Mouse (Mus musculus): Measurements from ENCODE around the gene Tut1.

Tut1 gene

DNA sequence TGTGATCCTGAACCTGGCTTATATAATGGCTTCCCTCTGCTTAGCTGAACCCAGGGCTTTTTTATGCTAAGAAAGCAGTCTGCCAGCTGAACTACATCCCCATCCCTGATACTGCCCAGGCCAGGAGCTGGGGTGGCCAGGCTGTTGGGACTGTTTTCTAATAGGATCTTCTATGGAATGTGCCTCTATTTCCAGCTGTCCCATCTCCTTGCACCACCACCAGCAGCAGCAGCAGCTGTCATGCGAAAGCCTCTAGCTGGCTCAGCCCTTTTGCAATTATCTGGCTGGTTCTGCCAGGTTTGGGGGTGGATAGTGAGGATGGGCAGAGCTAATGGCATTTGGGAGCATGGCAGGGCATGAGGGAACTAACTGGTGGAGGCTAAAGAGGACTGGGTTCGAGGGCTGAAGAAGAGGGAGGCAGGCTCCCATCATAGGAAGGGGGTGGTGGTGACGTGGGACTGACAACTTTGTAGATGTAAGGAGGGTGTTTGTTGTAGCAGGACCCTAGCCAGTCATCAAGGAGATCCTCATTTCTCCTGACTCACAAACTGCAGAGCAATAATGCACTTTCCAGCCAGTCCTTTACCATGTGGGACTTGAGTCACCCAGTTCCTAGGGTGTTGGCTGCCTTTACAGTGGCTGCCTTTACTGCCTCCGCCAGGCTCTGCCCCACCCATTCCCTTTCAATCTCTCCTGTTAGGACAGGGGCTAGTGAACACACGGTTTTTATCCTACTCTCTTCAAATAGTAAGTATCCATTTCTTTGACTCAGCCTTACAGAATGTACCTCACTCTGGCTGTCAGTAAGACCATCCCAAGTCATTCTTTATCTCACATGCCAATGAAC lies 28.9 kb downstream of the Tut1 start:
- DNase-seq (ENCODE audit: extremely low read depth, low read depth, low spot score) = no peak

DNA sequence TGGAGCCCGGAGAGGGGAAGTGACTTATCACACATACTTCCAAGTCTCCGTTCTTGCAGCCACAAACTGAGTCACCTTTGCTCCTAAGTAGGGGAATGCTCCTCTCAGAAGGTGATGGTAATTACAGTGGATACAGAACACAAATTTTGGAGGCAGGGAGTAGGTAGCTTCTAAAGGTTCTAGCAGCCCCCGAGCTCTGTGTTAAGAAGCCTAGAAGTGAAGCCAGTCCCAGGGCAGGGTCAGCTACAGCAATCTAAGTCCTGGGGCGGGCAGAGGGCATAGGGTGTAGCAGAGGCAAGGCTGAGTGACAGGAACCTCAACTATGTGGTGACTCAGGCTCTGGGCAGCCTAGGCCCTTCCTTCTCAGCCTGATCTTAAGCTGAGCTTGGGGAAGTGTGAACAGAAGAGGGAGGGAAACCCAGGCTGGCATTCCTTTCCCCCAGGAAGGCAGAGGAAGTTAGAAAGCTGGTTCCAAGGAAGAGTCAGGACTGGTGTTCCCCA lies 29.6 kb downstream of the Tut1 start:
- DNase-seq (ENCODE audit: extremely low read depth, low read depth, low spot score) = no peak

DNA sequence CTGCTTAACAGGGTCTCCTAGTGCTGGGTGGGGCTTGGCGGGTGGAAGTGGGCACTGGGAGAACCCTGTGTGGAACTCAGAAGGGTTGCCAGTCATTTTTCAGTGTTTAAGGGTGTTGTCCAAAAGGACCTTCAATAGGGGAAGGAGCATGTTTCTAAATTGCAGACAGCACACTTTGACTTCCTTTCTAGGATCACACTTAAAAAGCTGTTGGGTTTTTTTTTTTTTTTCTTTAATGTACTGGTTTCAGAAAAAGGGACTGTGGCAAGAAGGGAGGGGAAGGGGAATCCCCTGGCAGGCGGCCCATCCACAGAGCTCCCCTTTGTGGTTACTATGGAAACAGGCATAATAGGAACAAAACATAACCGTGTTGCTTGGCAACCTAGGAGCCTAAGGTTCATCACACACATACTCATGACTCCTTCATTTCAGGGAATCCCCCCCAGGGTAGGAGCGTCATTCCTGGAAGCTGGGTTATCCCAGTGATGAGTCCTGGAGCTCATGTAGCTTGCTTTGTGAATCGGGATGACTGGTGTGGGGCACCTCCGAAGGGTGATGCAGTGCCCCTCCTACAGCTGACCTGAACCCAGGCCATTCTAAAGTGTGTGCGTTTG lies 30.7 kb downstream of the Tut1 start:
- no peak for DNase-seq (ENCODE audit: extremely low read depth, low read depth, low spot score)

DNA sequence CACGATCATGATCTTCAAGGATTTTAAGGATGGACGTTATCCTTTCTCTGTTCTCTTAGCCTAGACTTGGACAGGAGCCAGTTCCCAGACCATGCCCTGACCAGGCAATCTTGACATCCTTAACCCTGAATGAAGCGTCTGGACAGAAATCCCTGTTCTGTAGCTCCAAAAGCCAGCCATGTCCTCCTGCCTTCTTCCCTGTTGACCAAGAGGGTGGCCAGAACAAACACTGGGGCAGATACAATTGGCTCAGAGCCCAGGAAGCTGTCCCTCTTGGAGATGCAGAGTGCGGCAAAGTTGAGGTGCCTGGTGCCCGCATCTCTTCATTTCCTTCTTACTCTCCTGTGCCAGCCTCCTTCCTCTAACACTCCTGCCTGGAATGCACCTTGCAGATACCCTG lies 32.2 kb downstream of the Tut1 start:
- DNase-seq (ENCODE audit: extremely low read depth, low read depth, low spot score) = no peak

DNA sequence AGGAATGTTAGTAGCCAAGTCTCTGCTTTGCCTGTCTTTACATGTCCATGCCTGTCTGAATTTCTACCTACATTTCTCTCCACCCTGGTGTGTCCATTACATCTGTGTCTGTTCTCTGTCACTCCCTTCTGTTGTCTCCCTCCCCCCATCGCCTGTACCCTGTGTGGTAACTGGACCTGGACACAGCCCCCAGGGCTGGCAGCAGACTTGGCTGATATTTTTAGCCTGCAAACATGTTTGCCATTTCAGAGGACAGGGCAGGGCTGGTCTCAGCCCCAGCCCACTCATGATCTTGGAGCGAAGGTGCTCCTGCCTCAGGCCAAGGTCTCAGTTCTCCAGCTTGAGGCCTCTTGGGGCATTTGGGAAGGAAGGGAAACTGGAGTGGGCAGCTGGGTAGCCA lies 34.2 kb downstream of the Tut1 start:
- DNase-seq (ENCODE audit: extremely low read depth, low read depth, low spot score) = no peak

DNA sequence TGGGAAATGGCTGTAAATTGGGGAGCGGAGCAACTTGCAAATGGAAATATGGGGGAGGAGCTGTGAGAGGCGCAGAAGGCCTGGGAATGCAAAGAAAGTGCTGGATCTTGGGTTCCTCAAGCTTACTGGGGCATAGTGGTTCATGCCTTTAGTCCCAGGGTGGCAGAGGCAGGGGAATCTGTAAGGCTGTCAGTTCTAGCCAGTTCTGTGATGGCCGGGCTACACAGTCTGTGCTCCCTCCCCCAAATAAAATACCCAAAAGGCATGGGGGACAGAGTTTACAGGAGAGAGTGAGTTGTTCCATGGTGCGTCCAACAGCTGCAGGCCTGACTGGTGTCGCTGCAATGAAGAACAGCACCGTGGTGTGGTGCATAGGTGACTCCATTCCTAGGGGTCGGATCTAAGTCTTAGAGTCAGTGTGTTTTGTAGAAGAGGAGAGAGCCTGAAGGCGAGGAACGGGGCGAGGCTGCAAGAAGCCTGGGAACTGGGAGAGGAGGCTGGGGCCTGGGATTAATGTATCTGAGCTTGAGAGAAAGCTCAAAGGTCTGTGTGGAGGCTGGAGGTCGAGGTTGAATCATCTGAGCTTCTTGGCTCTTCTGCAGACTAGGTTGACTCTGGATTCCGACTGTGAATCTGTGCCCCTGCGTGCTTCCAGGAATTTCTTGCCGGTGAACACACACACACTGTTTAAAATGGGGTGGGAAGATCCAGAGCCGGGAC lies 34.9 kb downstream of the Tut1 start:
- no peak for DNase-seq (ENCODE audit: extremely low read depth, low read depth, low spot score)

DNA sequence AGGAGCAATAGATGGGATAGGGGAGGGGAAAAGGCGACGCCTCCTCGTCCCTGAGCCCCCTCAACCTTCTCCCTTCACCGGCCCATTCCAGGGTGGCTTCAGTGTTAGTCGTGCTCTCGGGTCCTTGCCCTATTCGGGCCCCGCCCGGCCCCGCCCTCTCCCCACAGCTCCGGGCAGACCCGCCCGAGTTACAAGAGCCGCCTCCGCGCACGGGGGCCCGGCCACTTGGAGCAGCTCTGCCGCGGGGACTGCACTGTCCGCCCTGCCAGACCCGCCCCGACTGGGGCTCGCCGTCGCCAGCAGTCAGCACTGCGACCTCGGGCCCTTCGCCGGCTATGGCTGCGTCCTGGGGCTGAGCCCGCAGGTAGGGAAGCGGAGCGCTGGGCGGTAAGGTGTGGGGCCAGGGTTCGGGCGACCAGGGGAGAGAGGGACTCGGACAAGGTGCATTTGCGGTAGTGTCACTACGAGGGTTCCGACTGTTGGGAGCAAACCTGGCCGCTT lies 35.5 kb downstream of the Tut1 start, which contains the start of gene Ahnak:
Gene Ahnak (plus strand): TSS at position 219 of the 501 bp plus-strand sequence.
- DNase-seq (ENCODE audit: extremely low read depth, low read depth, low spot score) = no peak

DNA sequence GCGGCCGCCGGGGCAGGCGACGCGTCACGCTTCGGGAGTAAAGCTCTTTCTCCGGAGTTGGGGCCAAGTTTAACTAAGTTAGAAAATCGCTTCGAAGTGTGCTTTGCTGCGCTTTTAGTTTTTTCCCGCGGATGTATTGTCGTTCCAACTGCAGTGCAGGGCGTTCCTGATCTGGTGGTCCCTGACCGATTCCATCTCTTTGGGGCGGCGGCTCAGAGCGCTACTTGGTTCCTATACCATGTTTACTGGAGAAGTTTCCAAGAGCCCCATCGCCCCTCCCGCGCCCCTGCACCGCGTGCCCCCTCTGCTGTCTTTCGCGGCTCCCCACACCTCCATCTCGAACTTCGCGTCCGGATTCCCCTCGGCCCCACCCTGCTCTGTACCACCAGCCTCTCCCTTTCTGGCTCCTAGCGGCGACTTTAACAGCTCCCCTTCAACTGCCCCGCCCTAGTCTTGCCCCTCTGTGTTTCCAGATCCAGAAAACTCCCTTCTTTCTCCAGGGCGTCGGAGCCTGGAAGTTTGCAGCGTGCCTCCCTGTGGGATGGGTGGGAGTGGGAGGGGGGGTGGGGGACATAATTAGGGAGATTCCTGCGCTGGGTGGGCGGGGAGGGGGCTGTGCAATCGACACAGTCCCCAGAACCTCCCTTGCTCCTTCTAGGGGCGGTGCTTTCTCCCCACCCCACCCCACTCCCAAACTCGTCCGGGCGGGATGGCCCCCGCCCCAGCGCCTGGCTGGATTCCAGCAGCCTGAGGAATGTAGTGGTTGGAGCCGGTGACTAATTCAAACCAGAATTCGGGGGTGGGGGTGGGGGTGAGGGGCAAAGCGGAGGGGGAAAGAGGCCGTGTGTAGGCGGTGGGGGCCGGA lies 36.2 kb downstream of the Tut1 start:
- no peak for DNase-seq (ENCODE audit: extremely low read depth, low read depth, low spot score)

DNA sequence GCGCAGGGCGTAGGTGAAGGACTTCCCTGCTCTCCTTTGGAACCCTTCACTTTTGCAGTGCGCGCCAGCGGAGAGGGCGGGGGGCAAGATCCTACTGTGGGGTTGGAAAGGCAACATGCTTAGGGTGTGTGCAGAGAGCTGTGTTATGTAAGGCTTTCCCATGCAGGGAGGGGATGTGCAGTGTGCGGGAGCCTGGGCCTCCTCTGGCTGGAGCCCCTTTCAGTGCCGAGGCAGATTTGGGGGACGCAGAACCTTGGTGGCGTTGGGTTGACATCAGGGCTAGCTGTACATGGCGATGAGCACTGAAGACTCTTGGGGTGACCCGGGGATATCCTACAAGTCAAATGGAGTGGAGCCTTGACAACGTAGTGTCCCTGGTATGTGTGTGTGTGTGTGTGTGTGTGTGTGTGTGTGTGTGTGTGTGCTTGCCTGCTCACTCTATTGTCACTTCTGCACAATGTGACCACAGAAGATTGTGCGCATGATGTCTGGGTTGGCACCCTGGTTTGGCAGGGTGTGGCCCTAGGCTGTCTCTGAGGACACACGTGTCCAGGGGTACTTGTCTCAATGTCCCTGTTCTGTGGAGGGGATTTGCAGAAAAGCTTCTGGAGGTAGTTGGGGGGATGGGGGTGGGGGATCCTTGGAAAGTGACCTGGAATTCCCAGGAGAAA lies 36.9 kb downstream of the Tut1 start:
- DNase-seq (ENCODE audit: extremely low read depth, low read depth, low spot score) = no peak

DNA sequence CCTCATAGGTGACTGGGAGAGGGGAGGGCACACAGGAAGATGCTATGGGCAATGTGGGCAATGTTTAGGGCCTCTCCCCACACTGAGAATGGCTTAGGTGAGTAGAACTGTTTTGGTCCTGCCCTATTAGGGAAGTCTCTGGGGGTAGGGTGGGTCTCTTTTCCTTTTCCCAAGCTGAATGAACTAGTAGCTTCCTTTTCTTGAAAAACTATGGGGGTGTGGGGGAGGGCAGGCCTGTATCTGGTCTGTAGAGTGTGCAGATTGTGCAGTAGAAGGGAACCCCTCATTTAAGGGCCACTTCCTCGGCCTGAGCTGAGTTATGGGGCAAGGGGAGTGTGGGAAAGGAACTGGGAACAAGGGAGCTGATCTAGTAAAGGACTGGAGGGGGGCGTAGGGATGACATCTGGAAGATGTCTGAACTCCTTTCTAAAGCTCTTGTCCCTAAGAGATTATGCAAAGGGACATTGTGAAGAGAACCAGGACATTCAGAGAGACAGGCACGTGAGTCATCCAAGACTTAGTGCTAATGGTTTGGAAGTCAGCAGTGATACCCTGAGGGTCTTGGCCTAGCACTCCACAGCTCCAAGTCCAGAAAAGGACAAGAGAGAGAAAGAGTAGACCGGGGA lies 37.7 kb downstream of the Tut1 start:
- no peak for DNase-seq (ENCODE audit: extremely low read depth, low read depth, low spot score)

DNA sequence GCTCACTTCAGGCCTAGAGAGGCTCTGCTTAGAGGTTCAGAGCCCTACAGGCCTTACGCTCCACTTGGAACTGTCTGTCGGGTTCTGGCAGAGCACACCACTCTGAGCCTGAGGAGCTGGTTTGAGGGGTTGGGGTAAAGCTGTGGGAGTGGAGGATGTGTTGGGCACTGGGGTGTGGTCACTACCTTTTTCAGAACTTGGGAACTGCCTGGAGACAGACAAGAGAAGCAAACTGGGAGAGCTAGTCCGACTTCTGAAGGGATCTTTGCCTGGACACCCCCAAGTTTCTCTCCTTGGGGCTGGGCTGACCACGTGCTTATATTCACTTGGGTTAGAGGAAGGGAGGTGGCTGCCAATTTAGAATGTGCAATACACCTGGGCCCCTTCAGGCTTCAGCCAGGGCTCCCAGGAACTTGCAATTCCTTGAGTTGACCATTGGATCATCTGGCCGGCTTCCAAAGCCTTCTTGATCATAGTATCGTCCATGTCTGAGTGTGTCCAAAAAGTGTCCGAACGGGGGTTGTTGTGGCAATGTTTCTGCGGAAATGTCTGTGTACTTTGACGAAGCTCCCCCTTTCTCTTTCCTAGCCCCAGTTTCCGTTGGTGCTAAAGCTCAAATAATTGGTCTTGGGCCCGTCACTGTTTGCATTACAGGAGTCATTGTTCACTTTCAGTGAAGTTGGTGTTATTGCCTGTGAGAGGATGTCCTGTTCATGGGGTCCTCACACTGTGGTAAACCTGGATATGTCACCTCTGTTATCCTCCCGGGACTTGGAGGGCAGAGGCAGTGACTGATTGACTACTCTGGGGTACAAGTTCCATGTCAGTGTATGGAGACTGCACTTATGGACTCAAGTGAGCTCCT lies 38.5 kb downstream of the Tut1 start:
- DNase-seq (ENCODE audit: extremely low read depth, low read depth, low spot score) = peak; percentile 99

DNA sequence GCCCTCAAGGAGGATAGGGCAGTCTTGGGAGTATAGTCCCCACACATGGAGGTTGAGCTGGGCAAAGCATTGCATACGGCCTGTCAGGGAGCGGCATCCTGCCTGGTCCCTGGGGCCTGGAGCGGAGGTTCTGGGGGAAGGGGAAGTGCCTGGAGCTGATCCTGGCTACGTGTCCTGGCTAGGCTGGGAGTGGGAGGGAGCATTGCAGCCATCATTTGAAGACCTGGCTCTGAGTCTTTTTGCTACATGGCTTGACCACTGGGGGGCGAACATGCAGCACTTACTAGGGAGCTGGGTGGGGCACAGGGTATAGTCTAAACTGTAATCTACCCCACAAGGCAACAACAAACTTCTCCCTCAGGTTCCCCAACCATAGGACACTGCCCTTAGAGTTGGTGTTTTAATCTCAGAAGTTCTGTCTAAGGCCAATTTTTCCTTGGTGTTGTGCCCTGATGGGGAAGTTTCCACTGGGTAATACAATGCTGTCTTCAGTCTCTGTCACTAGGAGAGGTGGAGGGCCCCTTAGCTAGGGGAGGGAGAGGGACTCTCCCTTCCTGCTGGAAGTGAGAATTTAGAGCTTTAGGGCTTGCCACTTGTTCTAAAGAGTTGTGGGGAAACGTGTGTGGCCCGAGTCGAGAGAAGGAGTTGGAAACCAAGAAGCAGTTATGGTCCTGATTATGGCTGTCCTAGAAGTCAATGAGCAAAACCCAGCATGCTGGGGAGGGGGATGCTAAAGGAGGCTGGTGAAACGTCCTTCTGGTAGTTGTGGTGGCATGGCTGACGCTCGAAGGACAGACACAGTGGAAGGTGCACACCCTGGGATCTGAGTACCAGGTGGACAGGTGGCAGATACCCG lies 39.4 kb downstream of the Tut1 start:
- DNase-seq (ENCODE audit: extremely low read depth, low read depth, low spot score) = no peak

DNA sequence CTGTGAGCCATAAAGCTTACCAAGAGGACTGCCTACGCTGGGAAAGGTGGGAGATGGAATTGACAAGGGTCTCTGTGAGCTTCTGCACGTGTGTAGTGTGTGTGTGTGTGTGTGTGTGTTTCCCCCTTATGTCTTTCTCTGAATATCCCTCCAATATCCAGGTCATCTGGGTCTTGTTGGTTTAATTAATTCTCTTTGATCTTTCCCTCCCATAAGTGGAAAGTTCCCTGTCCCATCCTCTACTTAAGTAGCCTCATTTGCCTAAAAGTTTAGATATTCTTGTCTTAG lies 39.9 kb downstream of the Tut1 start:
- DNase-seq (ENCODE audit: extremely low read depth, low read depth, low spot score) = no peak

DNA sequence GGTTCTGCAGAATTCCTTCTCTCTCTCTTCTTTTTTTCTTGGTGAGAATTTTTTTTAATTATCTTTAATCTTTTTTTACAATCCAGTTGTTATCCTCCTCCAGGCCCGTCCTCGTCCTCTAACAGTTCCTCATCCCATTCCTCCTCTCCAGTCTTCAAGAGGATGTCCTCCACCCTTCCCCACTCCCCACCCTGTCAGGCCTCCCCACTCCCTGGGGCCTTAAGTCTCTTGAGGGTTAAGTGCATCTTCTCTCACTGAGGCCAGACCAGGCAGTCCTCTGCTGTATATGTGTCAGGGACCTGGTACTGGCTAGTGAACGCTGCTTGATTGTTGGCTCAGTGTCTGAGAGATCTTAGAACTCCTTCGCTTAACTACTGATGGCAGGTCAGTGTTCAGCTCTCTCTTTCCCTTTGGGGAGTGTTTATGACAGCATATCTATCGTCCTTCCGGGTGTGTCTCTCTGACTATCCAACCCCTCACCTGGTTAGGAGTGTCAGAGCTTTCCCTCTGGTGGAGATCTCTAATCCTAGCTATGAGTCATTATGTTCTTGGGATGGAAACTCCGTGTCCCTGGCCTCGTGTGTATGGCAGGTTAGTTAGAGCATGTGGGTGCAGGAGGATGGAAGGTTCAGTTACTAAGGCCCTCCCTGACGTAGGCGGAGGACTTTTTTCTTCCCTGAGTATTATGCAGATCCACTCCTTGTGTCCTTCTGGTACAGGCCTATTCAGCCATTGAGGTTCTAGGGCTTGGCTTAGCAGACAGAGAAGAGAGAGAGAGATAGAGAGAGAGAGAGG lies 41.4 kb downstream of the Tut1 start:
- peak; percentile 91 for DNase-seq (ENCODE audit: extremely low read depth, low read depth, low spot score)

DNA sequence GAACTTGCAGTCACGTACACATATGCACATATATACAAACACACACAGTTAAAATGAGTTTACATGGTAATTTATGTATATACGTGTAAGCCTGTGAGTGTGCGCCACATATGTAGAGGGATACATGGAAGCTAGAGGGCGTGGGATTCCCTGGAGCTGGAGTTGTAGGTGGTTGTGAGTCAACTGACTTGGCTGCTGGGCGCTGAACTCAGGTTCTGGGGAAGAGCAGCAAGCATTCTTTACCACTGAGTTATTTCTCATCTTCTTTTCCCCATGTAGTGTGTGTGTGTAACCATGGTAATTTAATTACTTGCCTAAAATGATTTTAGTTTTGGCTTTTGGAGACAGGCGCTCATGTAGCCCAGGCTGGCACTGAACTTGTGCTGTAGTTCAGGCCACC lies 43.0 kb downstream of the Tut1 start:
- no peak for DNase-seq (ENCODE audit: extremely low read depth, low read depth, low spot score)

DNA sequence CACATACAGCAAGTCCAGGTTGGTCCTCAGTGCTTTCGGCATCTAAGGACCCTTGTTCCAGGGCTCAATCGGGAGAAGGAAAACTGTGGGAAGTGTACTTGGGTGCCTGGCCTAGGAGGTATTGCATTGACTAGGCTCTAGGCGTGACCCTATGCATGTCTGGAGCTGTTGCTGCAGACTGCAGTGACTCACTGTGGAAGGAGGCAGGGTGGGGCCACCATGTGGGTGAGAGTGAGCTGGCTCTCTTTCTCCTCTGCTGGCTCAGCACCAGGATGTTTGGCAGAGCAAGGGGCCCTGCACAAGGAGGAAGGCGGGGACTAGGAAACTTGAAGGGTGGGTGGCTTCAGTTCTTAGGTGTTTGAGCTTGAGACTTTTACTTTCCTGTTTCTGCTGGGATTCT lies 43.9 kb downstream of the Tut1 start:
- peak; percentile 66 for DNase-seq (ENCODE audit: extremely low read depth, low read depth, low spot score)

DNA sequence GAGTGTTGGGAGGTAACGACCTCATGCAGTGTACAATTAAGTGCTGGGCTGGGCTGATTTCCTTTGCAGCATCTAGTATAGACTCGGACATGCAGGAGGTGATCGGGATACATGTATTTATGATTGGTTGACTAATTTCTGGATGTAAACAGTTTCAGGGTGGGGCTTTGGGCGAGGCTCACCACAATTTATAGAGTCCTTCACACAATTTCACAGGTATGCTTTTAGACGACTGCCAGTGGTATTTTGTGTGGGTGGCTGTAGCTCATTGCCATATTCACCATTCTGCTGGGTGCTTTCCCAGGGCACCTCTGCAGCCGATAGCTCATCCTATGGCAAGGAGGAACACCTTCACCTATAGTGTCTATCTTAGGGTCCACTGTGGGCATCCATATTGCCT lies 44.9 kb downstream of the Tut1 start:
- DNase-seq (ENCODE audit: extremely low read depth, low read depth, low spot score) = no peak

All from fat pad, adult 2 months (tissue).